Mouse (Mus musculus): ENCODE data around the gene Arsj. TPM values are rescaled to one million over a fixed set of nuclear protein-coding genes. Genes with fewer than 3 reads are reported as not detected.

Arsj gene
- total RNA-seq (2023), result not detected

GRCm38 (mm10) chr3:126363568-126364505, at the start of gene Arsj:
Gene Arsj, plus strand, starts transcription at chr3:126363684.

Other genes starting within 250 kb of the Arsj start
- 61.0 TPM for gene Camk2d, start 232.6 kb downstream of the Arsj start, total RNA-seq (2023)